Mouse (Mus musculus) intestine, embryonic 14.5 days (tissue): Measurements from ENCODE around the gene Gm49395. TPM values are rescaled to one million over a fixed set of nuclear protein-coding genes. Genes with fewer than 3 reads are reported as not detected.

Source experiments
- ATAC-seq: fragments of 200-750 bp; cut with Nextera tagmentation; replicated peaks from 2 replicates; pipeline ENCODE4 v1.8.0; 2017; ENCODE audit warnings: low read depth, moderate number of reproducible peaks, moderate TSS enrichment, moderate library complexity; ENCODE audit not compliant: low FRiP score, low TSS enrichment
- DNase-seq: peaks from one replicate; pipeline ENCODE4 v3.0.0-alpha.2; 2018; ENCODE audit warnings: low spot score
- H3K27ac ChIP-seq: fragments of 300-500 bp; sonication (generic); 2 replicates; pipeline ENCODE4 v1.5.1; 2014; ENCODE audit warnings: low read depth, mild to moderate bottlenecking, control low read depth
- H3K27me3 ChIP-seq: fragments of 300-500 bp; sonication (generic); replicated peaks from 2 replicates; pipeline ENCODE4 v1.6.1; 2014; ENCODE audit warnings: low read length, control low read depth; ENCODE audit not compliant: control insufficient read depth, insufficient read depth
- H3K36me3 ChIP-seq: fragments of 300-500 bp; sonication (generic); 2 replicates; pipeline ENCODE4 v1.6.1; 2014; ENCODE audit warnings: low read length, control low read depth; ENCODE audit not compliant: control insufficient read depth, insufficient read depth
- H3K4me1 ChIP-seq: fragments of 300-500 bp; sonication (generic); replicated peaks from 2 replicates; pipeline ENCODE4 v1.6.1; 2014; ENCODE audit warnings: low read length, control low read depth, mixed read lengths; ENCODE audit not compliant: control insufficient read depth, insufficient read depth
- H3K4me2 ChIP-seq: fragments of 300-500 bp; sonication (generic); 2 replicates; pipeline ENCODE4 v1.6.1; 2014; ENCODE audit warnings: low read length
- H3K4me3 ChIP-seq: fragments of 300-500 bp; sonication (generic); 2 replicates; pipeline ENCODE4 v1.5.1; 2014; ENCODE audit warnings: low read depth, low read length, control low read depth, mixed read lengths
- H3K9ac ChIP-seq: fragments of 300-500 bp; sonication (generic); 2 replicates; pipeline ENCODE4 v1.6.1; 2014; ENCODE audit warnings: mild to moderate bottlenecking, low read length
- H3K9me3 ChIP-seq: fragments of 300-500 bp; sonication (generic); 2 replicates; pipeline ENCODE4 v1.6.1; 2016; ENCODE audit warnings: low read length, control low read depth; ENCODE audit not compliant: control insufficient read depth
- WGBS: fragments of 180-500 bp; shearing (Covaris S2); extraction: QIAGEN DNeasy Blood & Tissue Kit; methylation state at CpG from one replicate; pipeline ENCODE4 v1.1.7; 2014; 5-methylcytosine and 5-hydroxymethylcytosine counted together
- polyA plus RNA-seq: library from polyadenylated mRNA; unstranded; fragments of >200 nt; fragmentation: Nextera tagmentation; extraction: Ambion mirVana; gene quantifications from 2 replicates; pipeline ENCODE4 v1.2.1, GENCODE M21; 2014

Gm49395 gene
- polyA plus RNA-seq, 1 experiment from 2014 or later = 6.7 TPM

- no peak for DNase-seq
- Histone ChIP-seq H3K9me3 (no peaks in the 10 kb centered on the region), H3K27ac (no peak overlapping the region), H3K9ac (no peak overlapping the region), H3K4me3 (no peak overlapping the region), H3K36me3 (no peaks in the 10 kb centered on the region), H3K4me2 (no peak overlapping the region), H3K4me1 (no peaks in the 10 kb centered on the region), H3K27me3 (no peaks in the 10 kb centered on the region)
- WGBS = 87% methylated on average over 2 of the region's 2 CpGs
- no peak for ATAC-seq
Measured at GRCm38 (mm10) chr13:115130035-115130434, 28.3 kb upstream of the Gm49395 start.

- Histone ChIP-seq H3K4me3 (no peak overlapping the region), H3K9ac (no peak overlapping the region), H3K4me2 (no peak overlapping the region), H3K27ac (no peak overlapping the region), H3K9me3 (no peaks in the 10 kb centered on the region), H3K4me1 (no peaks in the 10 kb centered on the region), H3K27me3 (no peaks in the 10 kb centered on the region), H3K36me3 (no peaks in the 10 kb centered on the region)
- no peak for ATAC-seq
- no peak for DNase-seq
- 89% methylated on average over 1 of the region's 1 CpGs for WGBS
Measured at GRCm38 (mm10) chr13:115127826-115128225, 26.1 kb upstream of the Gm49395 start.

- 91% methylated on average over 2 of the region's 2 CpGs for WGBS
- ATAC-seq = no peak
- Histone ChIP-seq H3K27ac (no peak overlapping the region), H3K9ac (no peak overlapping the region), H3K9me3 (no peaks in the 10 kb centered on the region), H3K4me3 (no peak overlapping the region), H3K27me3 (no peaks in the 10 kb centered on the region), H3K4me2 (no peak overlapping the region), H3K36me3 (no peaks in the 10 kb centered on the region), H3K4me1 (no peaks in the 10 kb centered on the region)
- DNase-seq = no peak
Measured at GRCm38 (mm10) chr13:115126534-115126933, 24.8 kb upstream of the Gm49395 start.

GRCm38 (mm10) chr13:115125130-115125529 is 23.4 kb upstream of the Gm49395 start:
- DNase-seq (no peak), ATAC-seq (no peak)
- no peak overlapping the region for H3K9ac ChIP-seq
- no peak overlapping the region for H3K4me3 ChIP-seq
- no peaks in the 10 kb centered on the region for H3K36me3 ChIP-seq
- H3K27me3 ChIP-seq = no peaks in the 10 kb centered on the region
- H3K9me3 ChIP-seq = no peaks in the 10 kb centered on the region
- WGBS = 89% methylated on average over 4 of the region's 4 CpGs
- H3K4me2 ChIP-seq = no peak overlapping the region
- H3K27ac ChIP-seq = no peak overlapping the region
- H3K4me1 ChIP-seq = no peaks in the 10 kb centered on the region

GRCm38 (mm10) chr13:115124521-115124920 is 22.8 kb upstream of the Gm49395 start:
- 91% methylated on average over 1 of the region's 1 CpGs for WGBS
- ATAC-seq (no peak), DNase-seq (no peak)
- Histone ChIP-seq H3K27ac (no peak overlapping the region), H3K9ac (no peak overlapping the region), H3K27me3 (no peaks in the 10 kb centered on the region), H3K4me1 (no peaks in the 10 kb centered on the region), H3K36me3 (no peaks in the 10 kb centered on the region), H3K4me3 (no peak overlapping the region), H3K4me2 (no peak overlapping the region), H3K9me3 (no peaks in the 10 kb centered on the region)

- H3K4me3 ChIP-seq = no peak overlapping the region
- H3K9ac ChIP-seq = no peak overlapping the region
- WGBS = 78% methylated on average over 5 of the region's 5 CpGs
- H3K4me1 ChIP-seq = no peaks in the 10 kb centered on the region
- H3K9me3 ChIP-seq = no peaks in the 10 kb centered on the region
- H3K4me2 ChIP-seq = no peak overlapping the region
- no peak overlapping the region for H3K27ac ChIP-seq
- DNase-seq = no peak
- no peaks in the 10 kb centered on the region for H3K36me3 ChIP-seq
- ATAC-seq = no peak
- no peaks in the 10 kb centered on the region for H3K27me3 ChIP-seq
Measured at GRCm38 (mm10) chr13:115118756-115119155, 17.0 kb upstream of the Gm49395 start.

- no peak for ATAC-seq
- 85% methylated on average over 3 of the region's 3 CpGs for WGBS
Measured at GRCm38 (mm10) chr13:115118195-115118594, 16.5 kb upstream of the Gm49395 start.

GRCm38 (mm10) chr13:115116930-115117621 is 15.4 kb upstream of the Gm49395 start:
- 81% methylated on average over 3 of the region's 3 CpGs for WGBS
- no peak for ATAC-seq
- no peak overlapping the region for H3K27ac ChIP-seq

More at GRCm38 (mm10) chr13:115118195-115118594, 16.5 kb upstream of the Gm49395 start:
- no peak overlapping the region for H3K4me3 ChIP-seq
- H3K4me1 ChIP-seq = no peaks in the 10 kb centered on the region
- H3K36me3 ChIP-seq = no peaks in the 10 kb centered on the region
- no peak overlapping the region for H3K4me2 ChIP-seq
- no peak overlapping the region for H3K27ac ChIP-seq
- no peak overlapping the region for H3K9ac ChIP-seq
- H3K27me3 ChIP-seq = no peaks in the 10 kb centered on the region
- no peaks in the 10 kb centered on the region for H3K9me3 ChIP-seq
- no peak for DNase-seq

GRCm38 (mm10) chr13:115109628-115110027 is 7.9 kb upstream of the Gm49395 start:
- Histone ChIP-seq H3K36me3 (no peaks in the 10 kb centered on the region), H3K9ac (no peak overlapping the region), H3K4me2 (no peak overlapping the region), H3K27me3 (no peaks in the 10 kb centered on the region), H3K4me1 (no peaks in the 10 kb centered on the region), H3K27ac (no peak overlapping the region), H3K9me3 (no peaks in the 10 kb centered on the region), H3K4me3 (no peak overlapping the region)
- no peak for DNase-seq
- 66% methylated on average over 4 of the region's 4 CpGs for WGBS
- ATAC-seq = no peak

More at GRCm38 (mm10) chr13:115116930-115117621, 15.4 kb upstream of the Gm49395 start:
- no peak for DNase-seq
- no peaks in the 10 kb centered on the region for H3K27me3 ChIP-seq
- no peak overlapping the region for H3K4me2 ChIP-seq
- H3K4me1 ChIP-seq = no peaks in the 10 kb centered on the region
- H3K36me3 ChIP-seq = no peaks in the 10 kb centered on the region
- no peak overlapping the region for H3K4me3 ChIP-seq
- no peaks in the 10 kb centered on the region for H3K9me3 ChIP-seq
- no peak overlapping the region for H3K9ac ChIP-seq
